In the genomic region with DNA sequence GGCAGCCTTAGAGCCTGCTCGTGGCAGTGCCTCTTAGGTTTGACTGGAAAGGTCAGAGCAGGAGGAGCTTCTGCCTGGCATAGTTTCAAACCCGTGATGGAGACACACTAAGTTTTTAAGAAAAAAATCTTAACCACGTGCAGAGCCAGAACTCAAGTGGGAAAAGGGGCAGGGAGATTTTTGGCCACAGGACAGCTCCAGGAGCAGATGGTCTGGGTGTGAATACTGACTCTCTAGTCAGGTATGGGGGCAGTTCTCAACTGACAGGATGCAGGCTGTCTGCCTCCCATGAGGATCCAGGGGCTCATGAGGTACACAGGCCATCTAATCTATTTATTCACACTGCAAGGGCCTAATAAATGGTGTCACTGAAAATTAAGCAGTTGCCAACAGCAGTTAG, we compare ENCODE assay signal across 16 mouse cellular contexts. TPM values are rescaled to one million over a fixed set of nuclear protein-coding genes. Genes with fewer than 3 reads are reported as not detected.
DNase-seq lines count a peak whose midpoint lies in the region; ATAC-seq and TF ChIP-seq lines count a peak whose summit lies in the region.
"Had no signal": no experiment of that assay in that cellular context is flagged by ENCODE, and none has a peak within 500 bp of the region (broad histone marks: within the 10 kb centered on the region; RNA-seq: fewer than 3 reads in every experiment).

No protein-coding gene starts in this region.

- H3K36me3 ChIP-seq in hindbrain, embryonic 14.5 days (replicated peaks; ENCODE audit: control insufficient read depth, insufficient read depth), result peaks cover 10% of the 10 kb centered on the region; the same call in 1 of the 2 replicates
- peaks cover 10% of the 10 kb centered on the region; the same call in 1 of the 2 replicates for H3K36me3 ChIP-seq in neural tube, embryonic 12.5 days
- H3K36me3 ChIP-seq: embryonic facial prominence, embryonic 13.5 days; kidney, embryonic 15.5 days had no signal

- DNase-seq in cerebellum, adult 18-20 months, result peak; percentile 36 to 45
- DNase-seq in cerebellum, postnatal 10 days, result no peak
- no peak for DNase-seq in layer of hippocampus, adult 2 months (ENCODE audit: low spot score in 2 of 2)
- DNase-seq in layer of hippocampus, postnatal 10 days (ENCODE audit: low spot score in 2 of 2), result no peak
- DNase-seq in hindbrain, embryonic 14.5 days (ENCODE audit: low spot score), result peak; percentile 35
- no peak for DNase-seq in spleen, postnatal 36 days (ENCODE audit: low spot score in 2 of 2)
- DNase-seq in adrenal gland, postnatal 14 days, result no peak
- DNase-seq: liver; lung, adult 18-20 months; lung, postnatal 36 days; thymus, postnatal 36 days had no signal

- no peak for ATAC-seq in hindbrain, embryonic 14.5 days (ENCODE audit: low FRiP score)
- no peak for ATAC-seq in neural tube, embryonic 12.5 days (ENCODE audit: low FRiP score, low read depth)

- no peaks in the 10 kb centered on the region for H3K27me3 ChIP-seq in hindbrain, embryonic 14.5 days (ENCODE audit: control insufficient read depth, insufficient read depth, low read length)
- H3K27me3 ChIP-seq in neural tube, embryonic 12.5 days (replicated peaks), result no peaks in the 10 kb centered on the region; the same call in 1 of the 2 replicates

- H3K4me3 ChIP-seq in layer of hippocampus, adult 2 months, result no peak overlapping the region
- no peak overlapping the region for H3K4me3 ChIP-seq in hindbrain, embryonic 14.5 days (replicated peaks; ENCODE audit: low read length)
- no peak overlapping the region for H3K4me3 ChIP-seq in neural tube, embryonic 12.5 days
- H3K4me3 ChIP-seq: embryonic facial prominence, embryonic 13.5 days; kidney, embryonic 15.5 days had no signal

- peak overlapping the region; percentile 99 for H3K27ac ChIP-seq in layer of hippocampus, adult 2 months
- peak overlapping the region; percentile 88; the same call in 1 of the 2 replicates for H3K27ac ChIP-seq in hindbrain, embryonic 14.5 days
- H3K27ac ChIP-seq in neural tube, embryonic 12.5 days, result peak overlapping the region; percentile 47
- H3K27ac ChIP-seq: embryonic facial prominence, embryonic 13.5 days; kidney, embryonic 15.5 days; stomach, postnatal 0 days had no signal

- no peak overlapping the region for H3K4me2 ChIP-seq in hindbrain, embryonic 14.5 days (replicated peaks)
- peak overlapping the region; percentile 80; the same call in 1 of the 2 replicates for H3K4me2 ChIP-seq in neural tube, embryonic 12.5 days (replicated peaks)
- H3K4me2 ChIP-seq: embryonic facial prominence, embryonic 13.5 days; kidney, embryonic 15.5 days had no signal

- H3K9ac ChIP-seq in hindbrain, embryonic 14.5 days, result no peak overlapping the region
- no peak overlapping the region for H3K9ac ChIP-seq in neural tube, embryonic 12.5 days
- H3K9ac ChIP-seq: embryonic facial prominence, embryonic 13.5 days; kidney, embryonic 15.5 days had no signal

- no peak for TF ChIP-seq CTCF in layer of hippocampus, adult 2 months (conservative IDR thresholded peaks at IDR 0.05)

- H3K9me3 ChIP-seq in hindbrain, embryonic 14.5 days (ENCODE audit: control insufficient read depth, low read length), result no peaks in the 10 kb centered on the region
- H3K9me3 ChIP-seq in neural tube, embryonic 12.5 days, result no peaks in the 10 kb centered on the region
- H3K9me3 ChIP-seq: embryonic facial prominence, embryonic 13.5 days; kidney, embryonic 15.5 days had no signal

- H3K4me1 ChIP-seq in hindbrain, embryonic 14.5 days (replicated peaks; ENCODE audit: control insufficient read depth, insufficient read depth, low read length), result peaks cover 71% of the 10 kb centered on the region
- H3K4me1 ChIP-seq in neural tube, embryonic 12.5 days, result peaks cover 85% of the 10 kb centered on the region

- 32% methylated on average over 3 of the region's 3 CpGs for WGBS in hindbrain, embryonic 14.5 days
- WGBS in neural tube, embryonic 12.5 days, result 51% methylated on average over 3 of the region's 3 CpGs

RNA-seq across cellular contexts. Expression of gene Wscd1, which starts 6.6 kb away (rescaled TPM):
- 100 to 1,000 TPM; 111 to 114 TPM for total RNA-seq in layer of hippocampus, adult 2 months (2021)
- total RNA-seq in layer of hippocampus, postnatal 10 days (2021), result 10 to 100 TPM; 89.2 to 96.5 TPM
- 55.1 and 61.2 TPM in 2 replicates for polyA plus RNA-seq in hindbrain, embryonic 14.5 days (2014; fragmentation: Nextera tagmentation; extraction: Ambion mirVana)
- 66.0 and 67.3 TPM in 2 replicates for polyA plus RNA-seq in neural tube, embryonic 12.5 days (2016; fragmentation: Nextera tagmentation; extraction: Ambion mirVana)
- 7.0 and 9.6 TPM in 2 replicates for total RNA-seq in adrenal gland, postnatal 14 days (2021)
- total RNA-seq: CH12.LX had no signal

Comparison
In these comparisons a context has a peak if more than half of its experiments do, and no peak if none do; other contexts are left out.
1. DNase-seq: peak in cerebellum, adult 18-20 months (2 of 2) and hindbrain, embryonic 14.5 days (single experiment); none in cerebellum, postnatal 10 days (0 of 2), layer of hippocampus, adult 2 months (0 of 2), layer of hippocampus, postnatal 10 days (0 of 2), spleen, postnatal 36 days (0 of 2) and adrenal gland, postnatal 14 days (single experiment).
2. H3K27ac ChIP-seq: peak in every context shown above with its lines; median percentile 99 in layer of hippocampus, adult 2 months; 88 in hindbrain, embryonic 14.5 days; 47 in neural tube, embryonic 12.5 days.